Mouse (Mus musculus) left cerebral cortex, postnatal 10 days (tissue): ENCODE measurements at regions not wholly inside any gene's neighbourhood (a gene's known extent, or its start where the extent isn't known, plus 50 kb on each side); places are given as distances from the start of the nearest gene placed in this dataset.

ENCODE experiments used
- DNase-seq, 2 experiments: peaks; one replicate each; pipeline ENCODE4 v3.0.0; 2021 to 2022; ENCODE audit warnings: low spot score in 2 of 2, mixed read lengths in 1 of 2; ENCODE audit errors: extremely low spot score in 1 of 2
- intact Hi-C: fragments of 180-260 bp; cut with DNase I; formaldehyde crosslinking; loops from one replicate; pipeline ENCODE4 v1.15.1; 2025

DNA sequence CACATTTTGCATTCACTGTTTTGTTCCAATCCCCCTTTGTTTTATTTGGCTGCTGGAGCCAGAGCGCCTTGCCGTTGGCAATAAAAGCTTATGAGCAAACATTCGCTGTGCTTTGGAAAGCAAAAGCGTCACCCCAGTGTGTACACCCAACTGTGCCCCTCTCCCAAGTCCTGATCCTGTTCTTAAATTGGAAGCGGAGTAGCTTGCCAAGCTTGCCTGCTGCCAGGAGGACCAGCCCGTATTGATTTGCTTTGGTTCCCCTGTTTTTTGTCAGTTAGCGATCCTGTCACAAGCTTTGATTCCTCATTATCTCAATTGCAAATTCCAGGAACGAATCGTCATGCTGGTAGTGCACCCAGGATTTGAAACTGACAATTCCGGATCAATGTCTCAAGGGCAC is 917.5 kb downstream of the Olfm4 start:
- DNase-seq: peak; percentile 17 to 18
- intact Hi-C loops: no loop called here

GRCm38 (mm10) chr14:80901759-80902163 is 917.9 kb downstream of the Olfm4 start:
- peak in 1 of 2 experiments; percentile 18 for DNase-seq
- intact Hi-C loops: no loop called here

- DNase-seq: no peak
- intact Hi-C loops: no loop called here
These were observed 932.1 kb downstream of the Olfm4 start for GRCm38 (mm10) chr14:80916031-80916430.

- no peak for DNase-seq
- intact Hi-C loops: no loop called here
These were observed 939.9 kb downstream of the Olfm4 start for GRCm38 (mm10) chr14:80923732-80924131.

DNA sequence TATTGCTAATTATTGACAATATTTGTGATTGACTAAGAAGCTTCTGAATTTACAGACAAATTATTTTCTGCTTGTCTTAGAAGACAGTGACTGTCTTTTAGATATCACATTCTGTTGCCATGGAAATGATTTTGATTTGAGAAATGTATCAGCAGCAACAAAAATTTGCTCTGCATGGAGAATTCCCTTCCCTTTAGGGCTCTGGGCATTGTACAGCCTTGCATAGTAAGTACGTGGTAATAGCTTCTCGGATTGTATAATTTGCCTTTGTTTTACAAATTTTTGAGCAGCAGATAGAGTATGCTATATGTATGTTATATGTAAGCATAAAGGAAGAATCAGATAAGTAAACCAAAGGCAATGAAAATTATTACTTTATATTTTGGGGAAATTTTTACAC is 976.1 kb downstream of the Olfm4 start:
- intact Hi-C loops: no loop called here
- no peak for DNase-seq

- DNase-seq: no peak
- intact Hi-C loops: no loop called here
These were observed 991.9 kb downstream of the Olfm4 start for GRCm38 (mm10) chr14:80975795-80976194.

- DNase-seq: no peak
- intact Hi-C loops: no loop called here
These were observed 992.8 kb downstream of the Olfm4 start for GRCm38 (mm10) chr14:80976662-80977061.

DNA sequence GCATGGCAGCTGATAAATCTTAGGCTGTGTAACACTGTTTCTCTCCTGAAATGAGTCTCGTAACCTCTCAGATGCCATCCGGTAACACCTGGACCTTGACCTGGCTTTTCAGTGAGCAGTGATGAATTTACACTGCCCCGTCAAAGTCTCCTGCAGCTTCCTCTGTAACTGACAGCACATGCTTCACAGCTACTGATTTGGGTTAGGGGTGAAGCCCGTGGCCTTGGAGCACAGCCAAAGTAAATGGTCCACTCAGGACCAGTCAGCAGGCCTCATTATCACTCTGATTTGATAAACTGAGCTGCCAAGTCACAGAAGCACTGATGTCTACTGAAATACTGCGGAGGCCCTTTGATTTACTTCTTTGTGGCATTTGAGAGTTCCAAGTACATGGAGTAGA is 995.6 kb downstream of the Olfm4 start:
- intact Hi-C loops: no loop called here
- no peak for DNase-seq

GRCm38 (mm10) chr14:80990192-80990591 is 1006.3 kb downstream of the Olfm4 start:
- DNase-seq: no peak
- intact Hi-C loops: no loop called here

DNA sequence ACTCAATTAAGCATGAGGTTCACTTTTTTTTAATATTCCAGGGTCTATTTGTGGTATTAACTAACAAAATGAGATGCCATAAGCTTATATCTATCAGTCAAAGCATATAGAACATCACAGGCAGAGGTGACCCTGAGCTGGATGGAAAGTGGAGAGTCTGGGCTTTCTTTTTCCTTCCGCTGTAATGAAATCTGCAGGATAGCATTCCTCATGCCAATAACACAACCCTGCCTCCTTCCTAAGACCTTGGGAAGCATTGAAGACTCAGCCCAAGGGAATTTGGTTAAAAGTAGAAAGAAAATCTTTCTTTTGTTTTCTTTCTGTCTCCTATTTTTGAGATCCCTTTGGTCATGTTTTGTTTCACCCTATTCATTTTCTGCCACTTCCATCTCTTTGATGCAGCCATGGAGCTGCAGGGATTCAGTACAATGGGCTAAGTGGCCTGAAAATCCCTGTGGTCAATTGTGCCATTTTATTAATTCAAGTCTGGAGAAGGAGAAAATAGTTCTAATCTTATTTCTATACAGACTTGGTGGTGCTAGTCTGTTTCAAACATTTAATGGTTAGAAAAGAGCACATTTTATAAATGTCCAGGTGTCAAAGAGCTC is 1006.9 kb downstream of the Olfm4 start:
- intact Hi-C loops: no loop called here
- DNase-seq: no peak

GRCm38 (mm10) chr14:80999030-80999429 is 1015.1 kb downstream of the Olfm4 start:
- DNase-seq: no peak
- intact Hi-C loops: no loop called here

GRCm38 (mm10) chr14:81013208-81013607 is 1029.3 kb downstream of the Olfm4 start:
- intact Hi-C loops: no loop called here
- no peak for DNase-seq

- intact Hi-C loops: no loop called here
- DNase-seq: no peak
These were observed 1047.6 kb downstream of the Olfm4 start for GRCm38 (mm10) chr14:81031475-81031874.

DNA sequence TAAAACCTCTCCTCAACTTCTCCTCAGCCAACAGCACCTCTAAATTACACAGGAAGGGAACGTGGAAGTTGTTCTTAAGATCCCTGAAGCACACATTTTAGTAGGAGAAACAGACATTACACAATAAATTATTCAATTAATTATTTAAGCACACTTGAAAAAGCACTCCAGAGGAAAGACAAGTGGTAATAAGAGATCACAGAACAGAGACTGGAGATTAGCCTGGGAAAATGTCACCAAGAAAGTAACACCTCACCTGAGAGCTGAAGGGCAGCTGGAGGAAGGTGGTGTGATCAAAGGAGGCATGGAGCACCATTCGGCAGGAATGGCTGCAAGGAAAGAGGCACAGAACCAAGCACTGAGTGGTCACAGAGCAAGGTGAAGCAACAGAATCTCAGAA is 1053.8 kb downstream of the Olfm4 start:
- DNase-seq: no peak
- intact Hi-C loops: no loop called here

DNA sequence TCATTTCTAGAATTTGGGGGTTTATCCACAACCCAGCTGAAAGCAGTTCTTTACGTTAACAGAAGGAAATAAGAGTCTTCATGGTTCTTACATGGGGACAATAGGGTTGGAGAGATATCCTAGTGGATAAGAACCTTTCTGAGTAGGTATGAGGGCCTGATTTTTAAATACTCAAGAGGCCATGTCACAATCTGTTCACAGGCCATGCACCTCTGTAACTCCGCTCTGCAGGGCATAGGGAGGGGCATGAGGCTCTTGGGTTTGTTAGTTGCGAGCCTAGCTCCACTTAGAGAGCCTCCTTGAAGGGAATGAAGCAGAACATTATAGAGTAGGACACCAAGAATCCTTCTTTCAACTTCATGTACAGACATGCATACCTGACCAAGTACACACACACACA is 1054.2 kb downstream of the Olfm4 start:
- no peak for DNase-seq
- intact Hi-C loops: no loop called here
